ENCODE assay signal across 8 mouse cellular contexts in genomic region chr9:66512351-66512671, GRCm38 (mm10). TPM values are rescaled to one million over a fixed set of nuclear protein-coding genes. Genes with fewer than 3 reads are reported as not detected.
DNase-seq lines count a peak whose midpoint lies in the region; ATAC-seq and TF ChIP-seq lines count a peak whose summit lies in the region.

No protein-coding gene starts in this region.

- H3K27ac ChIP-seq in cortical plate, adult 2 months (ENCODE audit: insufficient read depth, low read length) = peak overlapping the region; percentile 90

- peak; percentile 97 for TF ChIP-seq POLR2A in cortical plate, adult 2 months (IDR thresholded peaks at IDR 0.05; ENCODE audit: extremely low read depth, insufficient read depth, low read length)

- peak; percentile 54 for ATAC-seq in activated CD4-positive, CD25-positive, alpha-beta regulatory T cell, adult 4 months
- peak; percentile 68 for ATAC-seq in megakaryocyte, adult 5-6 weeks (ENCODE audit: poor library complexity, severe bottlenecking)

- H3K4me3 ChIP-seq in cortical plate, adult 2 months (ENCODE audit: insufficient read depth, low read length) = peak overlapping the region; percentile 47

- no peak for TF ChIP-seq CTCF in cortical plate, adult 2 months (IDR thresholded peaks at IDR 0.05; ENCODE audit: extremely low read depth, insufficient read depth, low read length)

- DNase-seq in gastrocnemius, postnatal 10 days = peak; percentile 79
- DNase-seq in induced T-regulatory cell, adult 2 months (ENCODE audit: low read depth) = peak; percentile 92
- DNase-seq in left cerebral cortex, adult 8-10 months (ENCODE audit: low spot score in 2 of 2) = peak; percentile 67 to 89
- peak; percentile 89 for DNase-seq in right cerebral cortex, adult 18-20 months
- peak; percentile 72 for DNase-seq in urinary bladder, adult 2 months (ENCODE audit: low spot score)

- H3K4me1 ChIP-seq in cortical plate, adult 2 months (ENCODE audit: control insufficient read depth, insufficient read depth, low read length) = peaks cover 5% of the 10 kb centered on the region; the same call in 1 of the 2 replicates

RNA-seq across cellular contexts. Expression of gene Fbxl22, which starts 2.1 kb away (rescaled TPM):
- 1 to 10 TPM; 1.6 to 3.9 TPM for polyA plus RNA-seq in activated CD4-positive, CD25-positive, alpha-beta regulatory T cell, adult 4 months (2017; shearing (Covaris generic))
- polyA plus RNA-seq in cortical plate, adult 2 months (2012; rRNA removed) = 0.34 and 0.40 TPM in 2 replicates
- total RNA-seq in gastrocnemius, postnatal 10 days (2021) = 10 to 100 TPM; 36.0 to 38.6 TPM
- total RNA-seq in left cerebral cortex, adult 8-10 months (2022) = under 1 TPM; 0.17 to 0.34 (median 0.25) TPM
- 0.52 and 0.76 TPM in 2 replicates for total RNA-seq in megakaryocyte, adult 5-6 weeks (2015)
- total RNA-seq in megakaryocyte, adult 5-6 weeks (2017) = 0.55 and 1.2 TPM in 2 replicates
- polyA plus RNA-seq in urinary bladder, adult 2 months (2012; rRNA removed) = 80.6 and 96.3 TPM in 2 replicates

Comparison
In these comparisons a context has a peak if more than half of its experiments do, and no peak if none do; other contexts are left out.
1. Peak in every context shown above with its lines: DNase-seq, ATAC-seq, H3K4me3 ChIP-seq and H3K27ac ChIP-seq.
2. RNA of gene Fbxl22, which starts 2.1 kb away (total RNA-seq): 36.0 to 38.6 TPM in gastrocnemius, postnatal 10 days; 0.52 to 1.2 TPM in megakaryocyte, adult 5-6 weeks and 0.17 to 0.34 TPM in left cerebral cortex, adult 8-10 months; every median in the first group is over 10 times any median in the second.